Mouse (Mus musculus) intestine, embryonic 14.5 days (tissue): ENCODE results near the gene Fbxo47. TPM values are rescaled to one million over a fixed set of nuclear protein-coding genes. Genes with fewer than 3 reads are reported as not detected.
A peak's percentile ranks its signal among the peaks of the same experiment; 100 is the strongest.

Source experiments
- ATAC-seq: fragments of 200-750 bp; cut with Nextera tagmentation; replicated peaks from 2 replicates; pipeline ENCODE4 v1.8.0; 2017; ENCODE audit warnings: low read depth, moderate number of reproducible peaks, moderate TSS enrichment, moderate library complexity; ENCODE audit not compliant: low FRiP score, low TSS enrichment
- DNase-seq: peaks from one replicate; pipeline ENCODE4 v3.0.0-alpha.2; 2018; ENCODE audit warnings: low spot score
- H3K27ac ChIP-seq: fragments of 300-500 bp; sonication (generic); 2 replicates; pipeline ENCODE4 v1.5.1; 2014; ENCODE audit warnings: low read depth, mild to moderate bottlenecking, control low read depth
- H3K27me3 ChIP-seq: fragments of 300-500 bp; sonication (generic); replicated peaks from 2 replicates; pipeline ENCODE4 v1.6.1; 2014; ENCODE audit warnings: low read length, control low read depth; ENCODE audit not compliant: control insufficient read depth, insufficient read depth
- H3K36me3 ChIP-seq: fragments of 300-500 bp; sonication (generic); 2 replicates; pipeline ENCODE4 v1.6.1; 2014; ENCODE audit warnings: low read length, control low read depth; ENCODE audit not compliant: control insufficient read depth, insufficient read depth
- H3K4me1 ChIP-seq: fragments of 300-500 bp; sonication (generic); replicated peaks from 2 replicates; pipeline ENCODE4 v1.6.1; 2014; ENCODE audit warnings: low read length, control low read depth, mixed read lengths; ENCODE audit not compliant: control insufficient read depth, insufficient read depth
- H3K4me2 ChIP-seq: fragments of 300-500 bp; sonication (generic); 2 replicates; pipeline ENCODE4 v1.6.1; 2014; ENCODE audit warnings: low read length
- H3K4me3 ChIP-seq: fragments of 300-500 bp; sonication (generic); 2 replicates; pipeline ENCODE4 v1.5.1; 2014; ENCODE audit warnings: low read depth, low read length, control low read depth, mixed read lengths
- H3K9ac ChIP-seq: fragments of 300-500 bp; sonication (generic); 2 replicates; pipeline ENCODE4 v1.6.1; 2014; ENCODE audit warnings: mild to moderate bottlenecking, low read length
- H3K9me3 ChIP-seq: fragments of 300-500 bp; sonication (generic); 2 replicates; pipeline ENCODE4 v1.6.1; 2016; ENCODE audit warnings: low read length, control low read depth; ENCODE audit not compliant: control insufficient read depth
- WGBS: fragments of 180-500 bp; shearing (Covaris S2); extraction: QIAGEN DNeasy Blood & Tissue Kit; methylation state at CpG from one replicate; pipeline ENCODE4 v1.1.7; 2014; 5-methylcytosine and 5-hydroxymethylcytosine counted together
- polyA plus RNA-seq: library from polyadenylated mRNA; unstranded; fragments of >200 nt; fragmentation: Nextera tagmentation; extraction: Ambion mirVana; gene quantifications from 2 replicates; pipeline ENCODE4 v1.2.1, GENCODE M21; 2014

The Fbxo47 gene
- polyA plus RNA-seq, 1 experiment from 2014 or later, result 0.54 TPM

GRCm38 (mm10) chr11:97818003-97818402 lies 66.0 kb downstream of the Fbxo47 start:
- Histone ChIP-seq H3K27me3 (no peaks in the 10 kb centered on the region), H3K4me3 (no peak overlapping the region), H3K36me3 (peaks cover 89% of the 10 kb centered on the region), H3K4me2 (no peak overlapping the region), H3K4me1 (peaks cover 36% of the 10 kb centered on the region), H3K9me3 (no peaks in the 10 kb centered on the region), H3K9ac (0 out of 2 replicates have a peak overlapping the region, but pooled peaks have one; percentile 7), H3K27ac (no peak overlapping the region)
- no peak for DNase-seq
- ATAC-seq, result no peak
- WGBS, result 54% methylated on average over 6 of the region's 6 CpGs

- no peak overlapping the region for H3K4me3 ChIP-seq
- H3K4me1 ChIP-seq, result peaks cover 42% of the 10 kb centered on the region
- WGBS, result 36% methylated on average over 5 of the region's 5 CpGs
- peaks cover 85% of the 10 kb centered on the region for H3K36me3 ChIP-seq
- H3K27me3 ChIP-seq, result no peaks in the 10 kb centered on the region
- H3K27ac ChIP-seq, result 0 out of 2 replicates have a peak overlapping the region, but pooled peaks have one; percentile 16
- no peak overlapping the region for H3K9ac ChIP-seq
- no peak overlapping the region for H3K4me2 ChIP-seq
- ATAC-seq, result 0 out of 2 replicates have a peak, but pooled peaks have one; percentile 33
- no peaks in the 10 kb centered on the region for H3K9me3 ChIP-seq
- DNase-seq, result no peak
These were observed 66.6 kb downstream of the Fbxo47 start for GRCm38 (mm10) chr11:97817379-97817778.

- ATAC-seq (no peak), DNase-seq (no peak)
- Histone ChIP-seq H3K36me3 (peaks cover 80% of the 10 kb centered on the region), H3K27ac (0 out of 2 replicates have a peak overlapping the region, but pooled peaks have one; percentile 16), H3K9ac (no peak overlapping the region), H3K4me3 (no peak overlapping the region), H3K4me1 (peaks cover 47% of the 10 kb centered on the region), H3K27me3 (no peaks in the 10 kb centered on the region), H3K9me3 (no peaks in the 10 kb centered on the region), H3K4me2 (no peak overlapping the region)
- WGBS, result 50% methylated on average over 9 of the region's 9 CpGs
These were observed 67.0 kb downstream of the Fbxo47 start for GRCm38 (mm10) chr11:97816916-97817315.

- DNase-seq (no peak), ATAC-seq (no peak)
- WGBS, result 68% methylated on average over 5 of the region's 5 CpGs
- H3K4me3 ChIP-seq, result no peak overlapping the region
- peaks cover 73% of the 10 kb centered on the region for H3K36me3 ChIP-seq
- H3K9ac ChIP-seq, result no peak overlapping the region
- no peaks in the 10 kb centered on the region for H3K9me3 ChIP-seq
- peaks cover 53% of the 10 kb centered on the region for H3K4me1 ChIP-seq
- no peak overlapping the region for H3K4me2 ChIP-seq
- H3K27me3 ChIP-seq, result no peaks in the 10 kb centered on the region
- no peak overlapping the region for H3K27ac ChIP-seq
These were observed 67.8 kb downstream of the Fbxo47 start for GRCm38 (mm10) chr11:97816176-97816575.

GRCm38 (mm10) chr11:97815736-97816135 lies 68.2 kb downstream of the Fbxo47 start:
- peaks cover 56% of the 10 kb centered on the region for H3K4me1 ChIP-seq
- ATAC-seq, result no peak
- H3K36me3 ChIP-seq, result peaks cover 72% of the 10 kb centered on the region
- 83% methylated on average over 11 of the region's 11 CpGs for WGBS
- H3K27ac ChIP-seq, result no peak overlapping the region
- H3K9ac ChIP-seq, result no peak overlapping the region
- no peak overlapping the region for H3K4me2 ChIP-seq
- no peak overlapping the region for H3K4me3 ChIP-seq
- DNase-seq, result no peak
- no peaks in the 10 kb centered on the region for H3K9me3 ChIP-seq
- no peaks in the 10 kb centered on the region for H3K27me3 ChIP-seq

- no peak overlapping the region for H3K27ac ChIP-seq
- no peak for ATAC-seq
These were observed 70.0 kb downstream of the Fbxo47 start for GRCm38 (mm10) chr11:97813746-97814515.

GRCm38 (mm10) chr11:97813085-97813484 lies 70.9 kb downstream of the Fbxo47 start:
- H3K27me3 ChIP-seq, result no peaks in the 10 kb centered on the region
- no peaks in the 10 kb centered on the region for H3K9me3 ChIP-seq
- no peak overlapping the region for H3K9ac ChIP-seq
- no peak overlapping the region for H3K4me3 ChIP-seq
- H3K4me2 ChIP-seq, result no peak overlapping the region
- H3K36me3 ChIP-seq, result peaks cover 73% of the 10 kb centered on the region
- ATAC-seq, result 0 out of 2 replicates have a peak, but pooled peaks have one; percentile 13
- 42% methylated on average over 7 of the region's 7 CpGs for WGBS
- peak overlapping the region; percentile 62; the same call in 1 of the 2 replicates for H3K27ac ChIP-seq
- H3K4me1 ChIP-seq, result peaks cover 72% of the 10 kb centered on the region
- DNase-seq, result no peak

More at GRCm38 (mm10) chr11:97813746-97814515, 70.0 kb downstream of the Fbxo47 start:
- H3K4me2 ChIP-seq, result no peak overlapping the region
- H3K9ac ChIP-seq, result no peak overlapping the region
- 76% methylated on average over 17 of the region's 17 CpGs for WGBS
- H3K4me3 ChIP-seq, result no peak overlapping the region
- peaks cover 71% of the 10 kb centered on the region for H3K4me1 ChIP-seq
- peaks cover 71% of the 10 kb centered on the region for H3K36me3 ChIP-seq
- no peak for DNase-seq
- H3K9me3 ChIP-seq, result no peaks in the 10 kb centered on the region
- no peaks in the 10 kb centered on the region for H3K27me3 ChIP-seq

GRCm38 (mm10) chr11:97812491-97812921 lies 71.4 kb downstream of the Fbxo47 start:
- ATAC-seq, result peak; percentile 20; the same call in 1 of the 2 replicates
- H3K36me3 ChIP-seq, result peaks cover 72% of the 10 kb centered on the region
- DNase-seq, result no peak
- peak overlapping the region; percentile 12 for H3K4me2 ChIP-seq
- H3K4me1 ChIP-seq, result peaks cover 72% of the 10 kb centered on the region
- peak overlapping the region; percentile 3; the same call in 1 of the 2 replicates for H3K9ac ChIP-seq
- H3K4me3 ChIP-seq, result no peak overlapping the region
- H3K27ac ChIP-seq, result peak overlapping the region; percentile 62
- no peaks in the 10 kb centered on the region for H3K9me3 ChIP-seq
- WGBS, result 38% methylated on average over 3 of the region's 3 CpGs
- H3K27me3 ChIP-seq, result no peaks in the 10 kb centered on the region
